Comparison of ENCODE assay signal across 38 mouse cellular contexts in the genomic region with DNA sequence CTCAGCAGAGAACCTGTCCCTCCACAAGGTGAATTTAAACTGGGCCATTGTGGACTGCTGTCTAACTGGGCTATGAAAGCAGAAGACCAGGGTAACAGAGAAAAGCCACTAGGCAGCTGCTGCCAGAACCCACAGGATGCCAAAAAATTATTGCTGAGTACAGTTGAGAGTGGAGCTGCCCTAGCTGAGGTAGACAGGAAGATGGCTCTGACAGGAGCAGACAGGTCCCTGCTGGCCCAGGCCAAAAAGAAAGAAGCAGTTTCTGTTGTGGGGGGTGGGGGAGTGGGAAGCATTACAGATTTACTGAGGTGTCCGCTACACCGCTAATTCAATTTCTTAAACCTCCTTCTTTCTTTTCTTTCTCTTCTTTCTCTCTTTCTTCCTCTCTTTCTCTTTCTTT. TPM values are rescaled to one million over a fixed set of nuclear protein-coding genes. Genes with fewer than 3 reads are reported as not detected.
"Had no signal": no experiment of that assay in that cellular context is flagged by ENCODE, and none has a peak within 500 bp of the region (broad histone marks: within the 10 kb centered on the region; RNA-seq: fewer than 3 reads in every experiment).

No protein-coding gene starts in this region.

- H3K4me1 ChIP-seq: limb, embryonic 10.5 days; limb, embryonic 12.5 days had no signal

- DNase-seq: gastrocnemius, postnatal 14 days; gastrocnemius, postnatal 36 days; heart, adult 18-20 months; heart, postnatal 14 days; heart, postnatal 36 days; kidney, adult 18-20 months; kidney, adult 8-10 months; kidney, postnatal 10 days; kidney, postnatal 25 days; kidney, postnatal 4 days; liver; liver, embryonic 13.5 days had no signal

- ATAC-seq: hindbrain, embryonic 16.5 days; inflammation-experienced regulatory T-cells, adult 6 months; intestine, embryonic 15.5 days; intestine, postnatal 0 days had no signal

- H3K27me3 ChIP-seq: heart, embryonic 12.5 days; hindbrain, embryonic 12.5 days; intestine, embryonic 15.5 days; limb, embryonic 12.5 days; liver, embryonic 13.5 days; liver, embryonic 15.5 days had no signal

- H3K27ac ChIP-seq: heart, embryonic 10.5 days; hindbrain, embryonic 12.5 days; hindbrain, embryonic 14.5 days; intestine, embryonic 15.5 days; layer of hippocampus, adult 2 months; left cerebral cortex, adult 2 months; limb, embryonic 10.5 days; liver, embryonic 13.5 days; liver, embryonic 15.5 days had no signal

- H3K4me3 ChIP-seq: heart, embryonic 10.5 days; heart, embryonic 12.5 days; hindbrain, embryonic 10.5 days; hindbrain, embryonic 12.5 days; intestine, embryonic 15.5 days; layer of hippocampus, adult 2 months; left cerebral cortex, adult 2 months; limb, embryonic 10.5 days; limb, embryonic 12.5 days; liver, embryonic 13.5 days; liver, embryonic 15.5 days had no signal

RNA-seq across cellular contexts. Expression of a gene that starts 16.6 kb away (rescaled TPM):
- total RNA-seq: gastrocnemius, adult 8-10 months; gastrocnemius, postnatal 14 days; gastrocnemius, postnatal 36 days; heart, adult 18-20 months; heart, adult 8-10 months; heart, postnatal 14 days; heart, postnatal 36 days; layer of hippocampus, adult 2 months; layer of hippocampus, postnatal 10 days; layer of hippocampus, postnatal 25 days; left cerebral cortex, adult 2 months; left cerebral cortex, postnatal 36 days had no signal
- polyA plus RNA-seq: heart, embryonic 12.5 days; heart, embryonic 14.5 days; heart, embryonic 16.5 days; hindbrain, embryonic 14.5 days; kidney, embryonic 14.5 days; limb, embryonic 12.5 days; limb, embryonic 14.5 days; liver, embryonic 11.5 days; liver, embryonic 13.5 days; liver, embryonic 15.5 days had no signal

RNA-seq across cellular contexts. Expression of a gene that starts 16.7 kb away (rescaled TPM):
- total RNA-seq: gastrocnemius, adult 8-10 months; gastrocnemius, postnatal 14 days; gastrocnemius, postnatal 36 days; heart, adult 18-20 months; heart, adult 8-10 months; heart, postnatal 14 days; heart, postnatal 36 days; layer of hippocampus, adult 2 months; layer of hippocampus, postnatal 10 days; layer of hippocampus, postnatal 25 days; left cerebral cortex, adult 2 months; left cerebral cortex, postnatal 14 days; left cerebral cortex, postnatal 36 days had no signal
- polyA plus RNA-seq: heart, embryonic 10.5 days; heart, embryonic 12.5 days; heart, embryonic 14.5 days; heart, embryonic 16.5 days; hindbrain, embryonic 10.5 days; hindbrain, embryonic 12.5 days; hindbrain, embryonic 14.5 days; hindbrain, embryonic 16.5 days; inflammation-experienced regulatory T-cells, adult 6 months; intestine, embryonic 15.5 days; intestine, postnatal 0 days; kidney, embryonic 14.5 days; kidney, embryonic 16.5 days; limb, embryonic 10.5 days; limb, embryonic 12.5 days; limb, embryonic 14.5 days; liver, embryonic 11.5 days; liver, embryonic 13.5 days; liver, embryonic 15.5 days had no signal
